Mouse (Mus musculus): ENCODE data around the gene Hoxd8. TPM values are rescaled to one million over a fixed set of nuclear protein-coding genes. Genes with fewer than 3 reads are reported as not detected.

The Hoxd8 gene
- polyA plus RNA-seq, 2 experiments, result 0.04 to 0.06 TPM

DNA sequence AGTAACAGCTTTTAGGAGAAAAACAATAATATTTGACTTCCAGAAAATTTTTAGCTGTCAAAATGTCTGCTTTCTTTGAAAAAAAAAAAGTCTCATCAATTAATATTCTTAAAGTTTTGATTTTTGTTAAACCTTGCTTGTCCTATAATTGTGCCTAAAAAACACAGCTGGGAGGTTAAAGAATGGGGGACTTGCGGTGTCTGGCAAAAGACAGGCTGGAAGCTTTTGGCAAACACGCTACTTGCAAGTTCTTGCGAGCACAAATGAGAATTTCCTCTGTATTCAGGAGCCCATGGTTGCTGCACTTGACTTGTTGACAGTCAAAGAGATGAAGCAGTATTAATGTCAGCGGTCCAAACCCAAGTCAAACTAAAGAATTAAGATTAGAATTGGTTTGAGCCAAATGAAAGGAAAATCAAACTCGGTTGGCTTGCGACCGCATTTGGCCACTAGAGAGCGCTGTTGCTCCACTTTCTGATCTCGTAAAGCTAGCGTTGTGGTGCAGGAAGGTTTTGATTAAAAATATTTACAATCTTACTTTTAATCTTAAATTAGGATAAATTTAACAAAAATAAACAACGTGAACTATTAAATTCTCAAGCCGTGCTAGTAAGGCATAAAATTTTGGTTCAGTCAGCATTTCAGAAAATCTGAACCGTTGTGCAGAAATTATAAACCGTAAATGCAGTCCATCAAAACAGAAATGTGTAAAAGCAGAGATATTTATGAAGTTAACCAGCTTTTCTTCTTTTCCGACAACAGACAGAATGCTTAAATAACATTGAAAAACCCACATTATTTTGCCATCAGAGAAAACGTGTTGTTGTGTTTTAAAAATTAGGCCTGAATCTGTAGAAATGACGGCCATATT lies 2.2 kb upstream of the Hoxd8 start:
- no peak overlapping the region for H3K4me3 ChIP-seq (ENCODE audit: insufficient read depth in 1 of 2, low read depth in 2 of 2, low read length in 2 of 2)
- no peaks in the 10 kb centered on the region for H3K4me1 ChIP-seq (replicated peaks; ENCODE audit: control insufficient read depth in 2 of 2, insufficient read depth in 2 of 2, low read length in 1 of 2)
- H3K4me2 ChIP-seq (ENCODE audit: low read depth), result no peak overlapping the region
- peaks cover 98% of the 10 kb centered on the region for H3K27me3 ChIP-seq (ENCODE audit: control insufficient read depth, insufficient read depth, low read length)
- 16% methylated on average over 17 of the region's 17 CpGs for WGBS (ENCODE audit: insufficient replicate concordance)
- H3K27ac ChIP-seq, result no peak overlapping the region
- peak; percentile 82 for TF ChIP-seq CTCF (IDR thresholded peaks at IDR 0.05; ENCODE audit: low read depth)
- TF ChIP-seq EP300 (IDR thresholded peaks at IDR 0.05; ENCODE audit: low read depth), result no peak
- ATAC-seq (ENCODE audit: insufficient read depth), result no peak
- no peaks in the 10 kb centered on the region for H3K9me3 ChIP-seq (ENCODE audit: control insufficient read depth, low read length)
- H3K9ac ChIP-seq (replicated peaks), result no peak overlapping the region
- H3K36me3 ChIP-seq (replicated peaks; ENCODE audit: control insufficient read depth, insufficient read depth, low read depth), result no peaks in the 10 kb centered on the region
- peak in 2 of 3 experiments; percentile 14 to 20 for DNase-seq (ENCODE audit: low read depth in 3 of 3, low spot score in 3 of 3)

DNA sequence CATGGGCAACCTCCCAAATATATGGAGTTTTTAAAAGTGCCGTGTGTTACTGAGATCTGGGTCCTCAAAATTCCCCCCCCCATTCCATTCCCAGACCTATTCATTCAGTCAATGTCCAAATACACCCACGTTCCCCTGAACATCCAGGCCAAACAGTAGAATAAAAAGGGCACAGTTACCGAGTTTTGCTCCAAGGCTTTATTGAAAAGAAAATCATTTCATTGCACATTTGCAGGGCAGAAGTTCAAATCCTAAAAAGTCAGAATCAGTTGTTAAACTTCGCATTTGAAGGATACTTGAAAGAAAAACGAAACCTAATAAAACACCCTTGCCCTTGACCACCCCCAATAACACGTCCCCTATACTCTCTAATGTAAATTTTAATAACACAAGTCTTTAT lies 1.6 kb upstream of the Hoxd8 start:
- TF ChIP-seq CTCF (IDR thresholded peaks at IDR 0.05; ENCODE audit: low read depth) (no peak), EP300 (IDR thresholded peaks at IDR 0.05; ENCODE audit: low read depth) (no peak)
- 27% methylated on average over 6 of the region's 6 CpGs for WGBS (ENCODE audit: insufficient replicate concordance)

GRCm38 (mm10) chr2:74703317-74703716 lies 1.1 kb upstream of the Hoxd8 start:
- no peak for DNase-seq (ENCODE audit: low read depth in 3 of 3, low spot score in 3 of 3)
- Histone ChIP-seq H3K4me3 (ENCODE audit: insufficient read depth in 1 of 2, low read depth in 2 of 2, low read length in 2 of 2) (no peak overlapping the region), H3K36me3 (replicated peaks; ENCODE audit: control insufficient read depth, insufficient read depth, low read depth) (no peaks in the 10 kb centered on the region), H3K9ac (replicated peaks) (no peak overlapping the region), H3K4me2 (ENCODE audit: low read depth) (no peak overlapping the region), H3K9me3 (ENCODE audit: control insufficient read depth, low read length) (no peaks in the 10 kb centered on the region), H3K27me3 (ENCODE audit: control insufficient read depth, insufficient read depth, low read length) (peaks cover 96% of the 10 kb centered on the region), H3K27ac (no peak overlapping the region), H3K4me1 (replicated peaks; ENCODE audit: control insufficient read depth in 2 of 2, insufficient read depth in 2 of 2, low read length in 1 of 2) (no peaks in the 10 kb centered on the region)
- TF ChIP-seq CTCF (IDR thresholded peaks at IDR 0.05; ENCODE audit: low read depth) (no peak), EP300 (IDR thresholded peaks at IDR 0.05; ENCODE audit: low read depth) (no peak)
- WGBS (ENCODE audit: insufficient replicate concordance), result 15% methylated on average over 10 of the region's 10 CpGs
- no peak for ATAC-seq (ENCODE audit: insufficient read depth)

More for the DNA sequence above, 1.6 kb upstream of the Hoxd8 start:
- Histone ChIP-seq H3K27me3 (ENCODE audit: control insufficient read depth, insufficient read depth, low read length) (peaks cover 98% of the 10 kb centered on the region), H3K9ac (replicated peaks) (no peak overlapping the region), H3K27ac (no peak overlapping the region), H3K4me3 (ENCODE audit: insufficient read depth in 1 of 2, low read depth in 2 of 2, low read length in 2 of 2) (no peak overlapping the region), H3K36me3 (replicated peaks; ENCODE audit: control insufficient read depth, insufficient read depth, low read depth) (no peaks in the 10 kb centered on the region), H3K9me3 (ENCODE audit: control insufficient read depth, low read length) (no peaks in the 10 kb centered on the region), H3K4me1 (replicated peaks; ENCODE audit: control insufficient read depth in 2 of 2, insufficient read depth in 2 of 2, low read length in 1 of 2) (no peaks in the 10 kb centered on the region), H3K4me2 (ENCODE audit: low read depth) (no peak overlapping the region)
- DNase-seq (ENCODE audit: low read depth in 3 of 3, low spot score in 3 of 3) (no peak), ATAC-seq (ENCODE audit: insufficient read depth) (no peak)

DNA sequence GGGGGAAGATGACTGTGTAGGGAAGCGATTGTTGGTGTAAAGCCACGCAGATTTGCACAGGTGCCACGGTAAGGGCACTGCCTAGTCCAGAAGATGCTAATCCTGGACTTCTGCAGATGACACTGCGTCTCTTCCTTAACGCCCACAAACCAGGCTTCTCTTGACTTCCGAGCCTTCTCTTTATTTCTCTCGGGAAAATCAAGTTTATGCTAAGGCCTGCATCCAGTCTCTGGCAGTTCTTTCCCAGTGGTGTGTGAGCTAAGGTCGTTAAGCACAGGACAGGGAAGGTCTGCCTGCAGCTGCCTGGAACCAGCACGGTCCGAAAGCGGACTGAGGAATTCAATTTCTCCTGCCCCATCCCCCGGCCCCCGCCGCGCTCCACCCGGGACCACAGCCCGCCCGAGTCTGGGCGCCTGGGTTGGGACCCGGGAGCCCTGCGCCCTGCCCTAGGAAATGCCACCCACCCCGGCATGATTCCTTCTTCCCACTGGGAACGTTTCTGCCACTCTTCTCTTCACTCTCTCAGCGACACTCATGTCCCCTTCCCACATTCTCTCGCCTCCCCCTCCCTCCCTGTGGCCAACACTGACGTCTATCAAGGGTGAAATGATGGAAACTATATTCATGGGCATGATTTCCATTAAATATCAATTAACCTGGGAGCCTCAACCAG lies 559 bp upstream of the Hoxd8 start:
- H3K4me2 ChIP-seq (ENCODE audit: low read depth), result no peak overlapping the region
- no peak for DNase-seq (ENCODE audit: low read depth in 3 of 3, low spot score in 3 of 3)

GRCm38 (mm10) chr2:74704999-74705466 lies 618 bp downstream of the Hoxd8 start:
- TF ChIP-seq EP300 (IDR thresholded peaks at IDR 0.05; ENCODE audit: low read depth), result no peak
- TF ChIP-seq CTCF (IDR thresholded peaks at IDR 0.05; ENCODE audit: low read depth), result no peak
- peak overlapping the region; percentile 47 for H3K4me2 ChIP-seq (ENCODE audit: low read depth)
- peak overlapping the region in 1 of 2 experiments; percentile 11; a peak in 2 of 4 replicates for H3K4me3 ChIP-seq (ENCODE audit: insufficient read depth in 1 of 2, low read depth in 2 of 2, low read length in 2 of 2)
- no peak overlapping the region for H3K27ac ChIP-seq
- under 1% methylated on average over 45 of the region's 66 CpGs for WGBS (ENCODE audit: insufficient replicate concordance)
- H3K9ac ChIP-seq (replicated peaks), result no peak overlapping the region
- no peaks in the 10 kb centered on the region for H3K9me3 ChIP-seq (ENCODE audit: control insufficient read depth, low read length)
- ATAC-seq (ENCODE audit: insufficient read depth) (no peak), DNase-seq (ENCODE audit: low read depth in 3 of 3, low spot score in 3 of 3) (no peak)
- H3K27me3 ChIP-seq (ENCODE audit: control insufficient read depth, insufficient read depth, low read length), result peaks cover 96% of the 10 kb centered on the region
- no peaks in the 10 kb centered on the region for H3K36me3 ChIP-seq (replicated peaks; ENCODE audit: control insufficient read depth, insufficient read depth, low read depth)
- no peaks in the 10 kb centered on the region for H3K4me1 ChIP-seq (replicated peaks; ENCODE audit: control insufficient read depth in 2 of 2, insufficient read depth in 2 of 2, low read length in 1 of 2)

More for the DNA sequence above, 559 bp upstream of the Hoxd8 start:
- H3K4me3 ChIP-seq (ENCODE audit: insufficient read depth in 1 of 2, low read depth in 2 of 2, low read length in 2 of 2), result no peak overlapping the region
- no peak overlapping the region for H3K27ac ChIP-seq
- ATAC-seq (ENCODE audit: insufficient read depth), result no peak
- no peaks in the 10 kb centered on the region for H3K4me1 ChIP-seq (replicated peaks; ENCODE audit: control insufficient read depth in 2 of 2, insufficient read depth in 2 of 2, low read length in 1 of 2)
- WGBS (ENCODE audit: insufficient replicate concordance), result 3% methylated on average over 26 of the region's 26 CpGs
- no peaks in the 10 kb centered on the region for H3K36me3 ChIP-seq (replicated peaks; ENCODE audit: control insufficient read depth, insufficient read depth, low read depth)
- no peaks in the 10 kb centered on the region for H3K9me3 ChIP-seq (ENCODE audit: control insufficient read depth, low read length)
- no peak overlapping the region for H3K9ac ChIP-seq (replicated peaks)
- TF ChIP-seq EP300 (IDR thresholded peaks at IDR 0.05; ENCODE audit: low read depth) (no peak), CTCF (IDR thresholded peaks at IDR 0.05; ENCODE audit: low read depth) (no peak)
- peaks cover 96% of the 10 kb centered on the region for H3K27me3 ChIP-seq (ENCODE audit: control insufficient read depth, insufficient read depth, low read length)

Data from liver, embryonic 14.5 days (tissue).